ENCODE assay signal across 17 mouse cellular contexts in the genomic region with DNA sequence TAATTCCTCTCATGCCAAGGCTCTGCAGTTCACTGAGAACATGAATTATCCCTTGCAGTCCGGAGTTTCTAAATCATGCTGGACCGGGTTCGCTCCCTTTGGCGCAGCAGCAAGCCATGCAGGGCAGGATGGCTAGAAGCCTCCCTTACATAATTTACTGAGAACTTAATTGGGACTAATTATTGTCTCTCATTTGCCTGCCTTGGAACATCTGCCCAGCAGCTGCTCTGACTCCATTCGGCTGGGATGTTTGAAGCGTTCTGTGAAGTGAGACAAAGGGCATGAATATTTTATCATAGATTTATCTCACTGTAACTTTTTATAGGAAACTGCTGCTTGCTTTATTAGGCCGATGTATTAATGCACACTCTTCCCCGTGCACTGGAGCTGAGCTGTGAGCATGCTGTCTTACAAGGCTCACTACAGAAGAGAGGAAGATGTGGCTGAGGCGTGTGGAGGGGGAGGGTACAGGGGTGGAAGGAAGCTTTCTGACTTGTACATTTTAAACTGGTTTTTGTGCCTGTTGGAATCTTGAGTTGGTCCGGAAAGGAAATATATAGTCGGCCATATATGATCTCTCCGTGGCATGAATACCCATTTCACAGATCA.
DNase-seq lines count a peak whose midpoint lies in the region; ATAC-seq lines count a peak whose summit lies in the region.
"Had no signal": no experiment of that assay in that cellular context is flagged by ENCODE, and none has a peak within 500 bp of the region (broad histone marks: within the 10 kb centered on the region; RNA-seq: fewer than 3 reads in every experiment).

No protein-coding gene starts in this region.

- DNase-seq in kidney, adult 11 months = no peak
- no peak for DNase-seq in urinary bladder, adult 2 months (ENCODE audit: low spot score)
- DNase-seq in heart, postnatal 14 days = no peak
- DNase-seq: cerebellum, adult 18-20 months; lung, postnatal 36 days; thymus, postnatal 25 days had no signal

- H3K9ac ChIP-seq in kidney, embryonic 14.5 days (ENCODE audit: low read depth, low read length) = no peak overlapping the region
- no peak overlapping the region for H3K9ac ChIP-seq in forebrain, embryonic 15.5 days (replicated peaks)
- H3K9ac ChIP-seq in kidney, embryonic 16.5 days (replicated peaks; ENCODE audit: low read length) = no peak overlapping the region
- no peak overlapping the region for H3K9ac ChIP-seq in neural tube, embryonic 13.5 days
- no peak overlapping the region for H3K9ac ChIP-seq in intestine, embryonic 15.5 days
- H3K9ac ChIP-seq: embryonic facial prominence, embryonic 15.5 days; heart, embryonic 15.5 days; liver, embryonic 14.5 days; stomach, embryonic 15.5 days had no signal

- peak; percentile 49; the same call in 1 of the 2 replicates for ATAC-seq in kidney, embryonic 14.5 days (ENCODE audit: low FRiP score, low TSS enrichment)
- peak; percentile 88 for ATAC-seq in forebrain, embryonic 15.5 days (replicated peaks)
- peak; percentile 69 for ATAC-seq in kidney, embryonic 16.5 days (ENCODE audit: low FRiP score, low TSS enrichment)
- ATAC-seq in neural tube, embryonic 13.5 days (ENCODE audit: low read depth) = peak; percentile 89
- no peak for ATAC-seq in intestine, embryonic 15.5 days
- ATAC-seq: activated CD4-positive, CD25-positive, alpha-beta regulatory T cell, adult 4 months had no signal

- no peak overlapping the region for H3K4me3 ChIP-seq in kidney, embryonic 14.5 days (ENCODE audit: low read length)
- no peak overlapping the region for H3K4me3 ChIP-seq in forebrain, embryonic 15.5 days
- H3K4me3 ChIP-seq in kidney, embryonic 16.5 days (ENCODE audit: low read length) = no peak overlapping the region
- H3K4me3 ChIP-seq in neural tube, embryonic 13.5 days = no peak overlapping the region
- H3K4me3 ChIP-seq in intestine, embryonic 15.5 days (replicated peaks) = no peak overlapping the region
- H3K4me3 ChIP-seq: embryonic facial prominence, embryonic 15.5 days; heart, embryonic 15.5 days; stomach, embryonic 15.5 days had no signal

- no peaks in the 10 kb centered on the region for H3K4me1 ChIP-seq in kidney, embryonic 14.5 days (ENCODE audit: control insufficient read depth, insufficient read depth, low read length)
- no peaks in the 10 kb centered on the region for H3K4me1 ChIP-seq in forebrain, embryonic 15.5 days
- H3K4me1 ChIP-seq in kidney, embryonic 16.5 days (ENCODE audit: insufficient read depth, low read length) = 0 out of 2 replicates have a peak, but pooled peaks cover 4% of the 10 kb centered on the region
- peaks cover 33% of the 10 kb centered on the region for H3K4me1 ChIP-seq in neural tube, embryonic 13.5 days (replicated peaks)
- no peaks in the 10 kb centered on the region for H3K4me1 ChIP-seq in intestine, embryonic 15.5 days (replicated peaks)
- H3K4me1 ChIP-seq: stomach, embryonic 15.5 days had no signal

- no peaks in the 10 kb centered on the region for H3K27me3 ChIP-seq in kidney, embryonic 14.5 days (ENCODE audit: control insufficient read depth, insufficient read depth, low read length)
- H3K27me3 ChIP-seq in forebrain, embryonic 15.5 days = no peaks in the 10 kb centered on the region
- H3K27me3 ChIP-seq in kidney, embryonic 16.5 days (ENCODE audit: insufficient read depth, low read length) = no peaks in the 10 kb centered on the region
- H3K27me3 ChIP-seq in neural tube, embryonic 13.5 days = no peaks in the 10 kb centered on the region
- H3K27me3 ChIP-seq in intestine, embryonic 15.5 days (replicated peaks) = no peaks in the 10 kb centered on the region
- H3K27me3 ChIP-seq: CH12.LX; embryonic facial prominence, embryonic 15.5 days; heart, embryonic 15.5 days; stomach, embryonic 15.5 days had no signal

- no peak overlapping the region for H3K4me2 ChIP-seq in kidney, embryonic 14.5 days (replicated peaks; ENCODE audit: low read depth, low read length)
- no peak overlapping the region for H3K4me2 ChIP-seq in forebrain, embryonic 15.5 days (replicated peaks)
- no peak overlapping the region for H3K4me2 ChIP-seq in kidney, embryonic 16.5 days (replicated peaks; ENCODE audit: low read depth, low read length)
- peak overlapping the region; percentile 24; the same call in 1 of the 2 replicates for H3K4me2 ChIP-seq in neural tube, embryonic 13.5 days
- no peak overlapping the region for H3K4me2 ChIP-seq in intestine, embryonic 15.5 days (replicated peaks)
- H3K4me2 ChIP-seq: embryonic facial prominence, embryonic 15.5 days; heart, embryonic 15.5 days; stomach, embryonic 15.5 days had no signal

- intact Hi-C loops in heart, postnatal 14 days (cut with DNase I) = loop anchor here (1.0 kb wide), 1 partner anchor 39 kb away; no protein-coding TSS in a partner anchor

- no peaks in the 10 kb centered on the region for H3K9me3 ChIP-seq in kidney, embryonic 14.5 days (ENCODE audit: control insufficient read depth, low read length)
- no peaks in the 10 kb centered on the region for H3K9me3 ChIP-seq in forebrain, embryonic 15.5 days
- H3K9me3 ChIP-seq in kidney, embryonic 16.5 days (ENCODE audit: low read length) = no peaks in the 10 kb centered on the region
- H3K9me3 ChIP-seq in neural tube, embryonic 13.5 days = no peaks in the 10 kb centered on the region
- H3K9me3 ChIP-seq in intestine, embryonic 15.5 days = no peaks in the 10 kb centered on the region
- H3K9me3 ChIP-seq: embryonic facial prominence, embryonic 15.5 days; heart, embryonic 15.5 days; stomach, embryonic 15.5 days had no signal

- H3K27ac ChIP-seq in kidney, embryonic 14.5 days (ENCODE audit: low read depth, low read length) = no peak overlapping the region
- peak overlapping the region; percentile 51 for H3K27ac ChIP-seq in forebrain, embryonic 15.5 days (replicated peaks)
- no peak overlapping the region for H3K27ac ChIP-seq in kidney, embryonic 16.5 days (ENCODE audit: low read length)
- H3K27ac ChIP-seq in neural tube, embryonic 13.5 days (replicated peaks) = peak overlapping the region; percentile 84
- no peak overlapping the region for H3K27ac ChIP-seq in intestine, embryonic 15.5 days
- H3K27ac ChIP-seq: embryonic facial prominence, embryonic 15.5 days; heart, embryonic 15.5 days; liver, embryonic 14.5 days; stomach, embryonic 15.5 days had no signal

- H3K36me3 ChIP-seq in kidney, embryonic 14.5 days (ENCODE audit: control insufficient read depth, insufficient read depth, low read length) = no peaks in the 10 kb centered on the region
- H3K36me3 ChIP-seq in forebrain, embryonic 15.5 days = no peaks in the 10 kb centered on the region
- H3K36me3 ChIP-seq in kidney, embryonic 16.5 days (ENCODE audit: insufficient read depth, low read length) = no peaks in the 10 kb centered on the region
- no peaks in the 10 kb centered on the region for H3K36me3 ChIP-seq in neural tube, embryonic 13.5 days
- H3K36me3 ChIP-seq in intestine, embryonic 15.5 days = no peaks in the 10 kb centered on the region
- H3K36me3 ChIP-seq: embryonic facial prominence, embryonic 15.5 days; heart, embryonic 15.5 days; stomach, embryonic 15.5 days had no signal

- WGBS in kidney, embryonic 14.5 days = 77% methylated on average over 12 of the region's 12 CpGs
- 55% methylated on average over 12 of the region's 12 CpGs for WGBS in forebrain, embryonic 15.5 days
- whole genome bisulfite sequencing in kidney, embryonic 16.5 days = 74% methylated on average over 12 of the region's 12 CpGs
- 54% methylated on average over 12 of the region's 12 CpGs for WGBS in neural tube, embryonic 13.5 days
- 79% methylated on average over 12 of the region's 12 CpGs for WGBS in intestine, embryonic 15.5 days

Comparison
In these comparisons a context has a peak if more than half of its experiments do, and no peak if none do; other contexts are left out.
1. H3K27ac ChIP-seq: peak in forebrain, embryonic 15.5 days (single experiment) and neural tube, embryonic 13.5 days (single experiment); none in kidney, embryonic 14.5 days (single experiment), kidney, embryonic 16.5 days (single experiment) and intestine, embryonic 15.5 days (single experiment).